9 mouse cellular contexts compared by ENCODE assay signal in the genomic region with DNA sequence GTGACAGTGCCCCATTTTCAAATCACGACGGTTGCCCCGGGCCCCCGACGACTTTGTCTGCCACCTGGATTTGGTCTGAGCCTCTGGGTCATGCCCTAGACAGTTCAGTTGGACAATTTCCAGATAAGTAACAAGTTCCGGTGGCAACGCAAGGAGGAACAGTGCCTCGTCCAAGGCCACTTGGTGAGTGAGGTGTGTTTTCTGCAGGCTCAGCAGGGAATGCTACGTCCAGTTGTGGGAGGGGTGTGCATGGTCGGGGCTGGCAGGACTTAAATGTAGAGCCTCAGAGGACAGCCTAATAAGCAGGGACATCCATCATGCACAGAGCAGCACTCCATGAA.
DNase-seq lines count a peak whose midpoint lies in the region; ATAC-seq lines count a peak whose summit lies in the region.
"Had no signal": no experiment of that assay in that cellular context is flagged by ENCODE, and none has a peak within 500 bp of the region (broad histone marks: within the 10 kb centered on the region; RNA-seq: fewer than 3 reads in every experiment).

No protein-coding gene starts in this region.

- H3K4me1 ChIP-seq in lung, embryonic 16.5 days (replicated peaks; ENCODE audit: control insufficient read depth, insufficient read depth, low read length): peaks cover 19% of the 10 kb centered on the region
- peaks cover 11% of the 10 kb centered on the region for H3K4me1 ChIP-seq in intestine, embryonic 16.5 days (ENCODE audit: control insufficient read depth, insufficient read depth, low read length)
- H3K4me1 ChIP-seq in stomach, embryonic 16.5 days (ENCODE audit: control insufficient read depth, insufficient read depth, low read length): peaks cover 5% of the 10 kb centered on the region; the same call in 1 of the 2 replicates

- H3K27me3 ChIP-seq in lung, embryonic 16.5 days (ENCODE audit: control insufficient read depth, insufficient read depth, low read depth, low read length): no peaks in the 10 kb centered on the region
- H3K27me3 ChIP-seq in intestine, embryonic 16.5 days (replicated peaks; ENCODE audit: control insufficient read depth, insufficient read depth, low read length): no peaks in the 10 kb centered on the region
- no peaks in the 10 kb centered on the region for H3K27me3 ChIP-seq in stomach, embryonic 16.5 days (ENCODE audit: control insufficient read depth, insufficient read depth, low read length)

- no peak for ATAC-seq in cerebellum, adult (ENCODE audit: insufficient number of reproducible peaks, low FRiP score, low TSS enrichment)
- ATAC-seq in lung, embryonic 16.5 days (ENCODE audit: low read depth): 0 out of 2 replicates have a peak, but pooled peaks have one; percentile 21
- ATAC-seq in intestine, embryonic 16.5 days: no peak
- ATAC-seq in stomach, embryonic 16.5 days (ENCODE audit: insufficient read depth, low FRiP score): no peak; the same call in 1 of the 2 replicates
- ATAC-seq in erythroblast, adult 5-6 weeks (replicated peaks; ENCODE audit: low FRiP score, poor library complexity, severe bottlenecking): no peak

- no peaks in the 10 kb centered on the region for H3K36me3 ChIP-seq in lung, embryonic 16.5 days (ENCODE audit: control insufficient read depth, insufficient read depth, low read length)
- no peaks in the 10 kb centered on the region for H3K36me3 ChIP-seq in intestine, embryonic 16.5 days (ENCODE audit: control insufficient read depth, insufficient read depth, low read length)
- H3K36me3 ChIP-seq in stomach, embryonic 16.5 days (ENCODE audit: control insufficient read depth, insufficient read depth, low read length): no peaks in the 10 kb centered on the region

- peak overlapping the region; percentile 39 for H3K4me2 ChIP-seq in lung, embryonic 16.5 days (ENCODE audit: low read depth, low read length)
- peak overlapping the region; percentile 33 for H3K4me2 ChIP-seq in intestine, embryonic 16.5 days (ENCODE audit: low read depth, low read length)
- peak overlapping the region; percentile 42 for H3K4me2 ChIP-seq in stomach, embryonic 16.5 days (ENCODE audit: low read depth, low read length)

- H3K27ac ChIP-seq in lung, embryonic 16.5 days (ENCODE audit: low read length): no peak overlapping the region
- H3K27ac ChIP-seq in intestine, embryonic 16.5 days (ENCODE audit: low read length): no peak overlapping the region
- no peak overlapping the region for H3K27ac ChIP-seq in stomach, embryonic 16.5 days (ENCODE audit: low read length)
- H3K27ac ChIP-seq: macrophage had no signal

- 12% methylated on average over 10 of the region's 10 CpGs for WGBS in lung, embryonic 16.5 days
- 22% methylated on average over 10 of the region's 10 CpGs for WGBS in intestine, embryonic 16.5 days
- WGBS in stomach, embryonic 16.5 days: 24% methylated on average over 10 of the region's 10 CpGs

- DNase-seq in cerebellum, adult 9-11 months: peak; percentile 18
- no peak for DNase-seq in lung, postnatal 36 days
- no peak for DNase-seq in layer of hippocampus, postnatal 14 days (ENCODE audit: low spot score in 2 of 2)

- peaks cover 3% of the 10 kb centered on the region; the same call in 1 of the 2 replicates for H3K9me3 ChIP-seq in lung, embryonic 16.5 days (ENCODE audit: control insufficient read depth, low read length)
- H3K9me3 ChIP-seq in intestine, embryonic 16.5 days (ENCODE audit: control insufficient read depth, low read length): 0 out of 2 replicates have a peak, but pooled peaks cover 3% of the 10 kb centered on the region
- H3K9me3 ChIP-seq in stomach, embryonic 16.5 days (replicated peaks; ENCODE audit: control insufficient read depth, low read length): no peaks in the 10 kb centered on the region; the same call in 1 of the 2 replicates

- H3K4me3 ChIP-seq in lung, embryonic 16.5 days (ENCODE audit: low read length): no peak overlapping the region
- no peak overlapping the region for H3K4me3 ChIP-seq in intestine, embryonic 16.5 days (ENCODE audit: low read length)
- H3K4me3 ChIP-seq in stomach, embryonic 16.5 days (replicated peaks; ENCODE audit: low read length): 0 out of 2 replicates have a peak overlapping the region, but pooled peaks have one; percentile 25

- 0 out of 2 replicates have a peak overlapping the region, but pooled peaks have one; percentile 8 for H3K9ac ChIP-seq in lung, embryonic 16.5 days (ENCODE audit: low read length)
- H3K9ac ChIP-seq in intestine, embryonic 16.5 days (ENCODE audit: low read depth, low read length): peak overlapping the region; percentile 39
- peak overlapping the region; percentile 43 for H3K9ac ChIP-seq in stomach, embryonic 16.5 days (ENCODE audit: low read length)
